Mouse (Mus musculus) limb, embryonic 11.5 days (tissue): ENCODE measurements around the gene Sdsl. TPM values are rescaled to one million over a fixed set of nuclear protein-coding genes. Genes with fewer than 3 reads are reported as not detected.
"Not testable (repeated sequence)": the region's sequence is repeated elsewhere in the genome, so short reads cannot be mapped to it uniquely, and the experiment has no call there.

Source experiments
- ATAC-seq: fragments of 200-750 bp; cut with Nextera tagmentation; 2 replicates; pipeline ENCODE4 v1.8.0; 2017; ENCODE audit warnings: low read depth; ENCODE audit not compliant: insufficient number of reproducible peaks, low FRiP score, low TSS enrichment
- DNase-seq: peaks from one replicate; pipeline ENCODE4 v3.0.0-alpha.2; 2015; ENCODE audit warnings: low spot score
- H3K27ac ChIP-seq: fragments of 300-500 bp; sonication (generic); replicated peaks from 2 replicates; pipeline ENCODE4 v1.5.1; 2014; ENCODE audit warnings: low read depth, mild to moderate bottlenecking, low read length
- H3K27me3 ChIP-seq: fragments of 300-500 bp; sonication (generic); 2 replicates; pipeline ENCODE4 v1.6.1; 2014; ENCODE audit warnings: mild to moderate bottlenecking, low read length, mixed read lengths; ENCODE audit not compliant: control insufficient read depth, insufficient read depth
- H3K36me3 ChIP-seq: fragments of 300-500 bp; sonication (generic); 2 replicates; pipeline ENCODE4 v1.6.1; 2014; ENCODE audit warnings: mild to moderate bottlenecking, low read length, moderate library complexity, mixed read lengths; ENCODE audit not compliant: control insufficient read depth, insufficient read depth
- H3K4me1 ChIP-seq: fragments of 300-500 bp; sonication (generic); 2 replicates; pipeline ENCODE4 v1.6.1; 2014; ENCODE audit warnings: low read length, mixed read lengths; ENCODE audit not compliant: control insufficient read depth, insufficient read depth
- H3K4me2 ChIP-seq: fragments of 300-500 bp; sonication (generic); 2 replicates; pipeline ENCODE4 v1.6.1; 2014; ENCODE audit warnings: low read depth, mild to moderate bottlenecking, moderate library complexity; ENCODE audit not compliant: severe bottlenecking
- H3K4me3 ChIP-seq: fragments of 300-500 bp; sonication (generic); 2 replicates; pipeline ENCODE4 v1.5.1; 2014; ENCODE audit warnings: low read depth, low read length
- H3K9ac ChIP-seq: fragments of 300-500 bp; sonication (generic); 2 replicates; pipeline ENCODE4 v1.6.1; 2014; ENCODE audit warnings: mild to moderate bottlenecking, low read length
- H3K9me3 ChIP-seq: fragments of 300-500 bp; sonication (generic); 2 replicates; pipeline ENCODE4 v1.6.1; 2016; ENCODE audit warnings: low read length; ENCODE audit not compliant: control insufficient read depth
- WGBS: fragments of 180-500 bp; shearing (Covaris S2); extraction: QIAGEN DNeasy Blood & Tissue Kit; methylation state at CpG from one replicate; pipeline ENCODE4 v1.1.7; 2014; 5-methylcytosine and 5-hydroxymethylcytosine counted together
- polyA plus RNA-seq: library from polyadenylated mRNA; unstranded; fragments of >200 nt; fragmentation: Nextera tagmentation; extraction: Ambion mirVana; gene quantifications from 2 replicates; pipeline ENCODE4 v1.2.1, GENCODE M21; 2014

Sdsl gene
- polyA plus RNA-seq, 1 experiment from 2014 or later, result 4.0 TPM

- H3K27ac ChIP-seq, H3K36me3 ChIP-seq, DNase-seq, H3K9ac ChIP-seq, ATAC-seq, H3K27me3 ChIP-seq, H3K4me1 ChIP-seq, H3K4me2 ChIP-seq, H3K9me3 ChIP-seq, H3K4me3 ChIP-seq: not testable (repeated sequence)
- 86% methylated on average over 9 of the region's 9 CpGs for WGBS
Observed at GRCm38 (mm10) chr5:120500609-120501008, 28.0 kb upstream of the Sdsl start.

- Histone ChIP-seq H3K27me3 (no peaks in the 10 kb centered on the region), H3K9ac (no peak overlapping the region), H3K9me3 (no peaks in the 10 kb centered on the region), H3K4me1 (peaks cover 8% of the 10 kb centered on the region; the same call in 1 of the 2 replicates), H3K4me2 (no peak overlapping the region), H3K4me3 (no peak overlapping the region), H3K36me3 (peaks cover 5% of the 10 kb centered on the region), H3K27ac (no peak overlapping the region)
- ATAC-seq (no peak), DNase-seq (no peak)
- 81% methylated on average over 4 of the region's 4 CpGs for WGBS
Observed at GRCm38 (mm10) chr5:120499202-120499601, 26.6 kb upstream of the Sdsl start.

- DNase-seq (no peak), ATAC-seq (no peak)
- Histone ChIP-seq H3K4me2 (no peak overlapping the region), H3K4me3 (no peak overlapping the region), H3K4me1 (peaks cover 1% of the 10 kb centered on the region; the same call in 1 of the 2 replicates), H3K9me3 (no peaks in the 10 kb centered on the region), H3K27me3 (no peaks in the 10 kb centered on the region), H3K9ac (no peak overlapping the region), H3K27ac (no peak overlapping the region), H3K36me3 (peaks cover 7% of the 10 kb centered on the region)
- WGBS, result 91% methylated on average over 3 of the region's 3 CpGs
Observed at GRCm38 (mm10) chr5:120497071-120497470, 24.5 kb upstream of the Sdsl start.

GRCm38 (mm10) chr5:120495703-120496226 is 23.2 kb upstream of the Sdsl start:
- no peaks in the 10 kb centered on the region for H3K9me3 ChIP-seq
- H3K4me3 ChIP-seq, result no peak overlapping the region
- H3K4me2 ChIP-seq, result no peak overlapping the region
- peaks cover 7% of the 10 kb centered on the region for H3K36me3 ChIP-seq
- ATAC-seq (no peak), DNase-seq (no peak)
- H3K9ac ChIP-seq, result no peak overlapping the region
- WGBS, result 90% methylated on average over 13 of the region's 13 CpGs
- no peaks in the 10 kb centered on the region for H3K27me3 ChIP-seq
- H3K4me1 ChIP-seq, result no peaks in the 10 kb centered on the region
- H3K27ac ChIP-seq, result no peak overlapping the region

- WGBS, result 74% methylated on average over 10 of the region's 10 CpGs
Observed at GRCm38 (mm10) chr5:120495064-120495702, 22.6 kb upstream of the Sdsl start.

GRCm38 (mm10) chr5:120493873-120494395 is 21.3 kb upstream of the Sdsl start:
- no peak overlapping the region for H3K4me2 ChIP-seq
- H3K36me3 ChIP-seq, result peaks cover 7% of the 10 kb centered on the region
- no peak overlapping the region for H3K9ac ChIP-seq
- ATAC-seq (no peak), DNase-seq (no peak)
- WGBS, result 88% methylated on average over 9 of the region's 9 CpGs
- no peaks in the 10 kb centered on the region for H3K27me3 ChIP-seq
- H3K27ac ChIP-seq, result no peak overlapping the region
- H3K9me3 ChIP-seq, result no peaks in the 10 kb centered on the region
- no peak overlapping the region for H3K4me3 ChIP-seq
- H3K4me1 ChIP-seq, result no peaks in the 10 kb centered on the region

More at GRCm38 (mm10) chr5:120495064-120495702, 22.6 kb upstream of the Sdsl start:
- H3K9me3 ChIP-seq, result no peaks in the 10 kb centered on the region
- H3K9ac ChIP-seq, result no peak overlapping the region
- no peaks in the 10 kb centered on the region for H3K4me1 ChIP-seq
- no peaks in the 10 kb centered on the region for H3K27me3 ChIP-seq
- ATAC-seq, result no peak
- no peak overlapping the region for H3K27ac ChIP-seq
- no peak overlapping the region for H3K4me3 ChIP-seq
- H3K4me2 ChIP-seq, result no peak overlapping the region
- peaks cover 7% of the 10 kb centered on the region for H3K36me3 ChIP-seq
- DNase-seq, result no peak

- Histone ChIP-seq H3K27me3 (no peaks in the 10 kb centered on the region), H3K27ac (no peak overlapping the region), H3K4me3 (no peak overlapping the region), H3K9ac (no peak overlapping the region), H3K36me3 (peaks cover 4% of the 10 kb centered on the region), H3K9me3 (no peaks in the 10 kb centered on the region), H3K4me2 (no peak overlapping the region), H3K4me1 (no peaks in the 10 kb centered on the region)
- WGBS, result 84% methylated on average over 6 of the region's 6 CpGs
- ATAC-seq (no peak), DNase-seq (no peak)
Observed at GRCm38 (mm10) chr5:120493440-120493839, 20.8 kb upstream of the Sdsl start.

GRCm38 (mm10) chr5:120492437-120492836 is 19.8 kb upstream of the Sdsl start:
- no peak for ATAC-seq

More at GRCm38 (mm10) chr5:120492437-120492836, 19.8 kb upstream of the Sdsl start:
- Histone ChIP-seq H3K4me1 (no peaks in the 10 kb centered on the region), H3K27ac (no peak overlapping the region), H3K27me3 (no peaks in the 10 kb centered on the region), H3K4me3 (no peak overlapping the region), H3K9me3 (no peaks in the 10 kb centered on the region), H3K4me2 (no peak overlapping the region), H3K9ac (no peak overlapping the region), H3K36me3 (peaks cover 3% of the 10 kb centered on the region; the same call in 1 of the 2 replicates)
- 58% methylated on average over 11 of the region's 11 CpGs for WGBS
- peak; percentile 73 for DNase-seq
